Mouse (Mus musculus): ENCODE data around the gene Pdcl.

Pdcl gene

GRCm38 (mm10) chr2:37358633-37359540 lies at the start of gene Pdcl:
Pdcl (minus strand) TSS chr2:37359332.
- peak; percentile 94 for DNase-seq

DNA sequence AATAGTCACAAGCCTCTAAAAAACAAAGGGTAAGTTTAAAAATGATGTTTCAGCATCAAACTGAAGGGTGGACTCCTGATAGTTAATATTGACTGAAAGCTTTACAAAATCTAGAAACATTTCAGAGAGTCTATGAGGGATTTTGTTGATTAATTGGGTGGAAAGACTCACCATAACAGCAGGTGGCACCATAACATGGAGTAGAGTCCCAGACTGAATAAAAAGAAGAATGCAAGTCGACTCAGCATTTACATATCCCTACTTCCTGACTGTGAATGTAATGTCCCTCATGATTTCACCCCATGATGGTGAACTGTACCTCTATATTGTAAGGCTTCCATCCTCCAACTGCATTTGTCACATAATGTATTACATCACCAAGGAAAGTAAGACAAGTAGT lies 36.4 kb upstream of the Pdcl start:
- DNase-seq = no peak

- DNase-seq = no peak
These were observed 23.8 kb upstream of the Pdcl start for GRCm38 (mm10) chr2:37382921-37383320.

DNA sequence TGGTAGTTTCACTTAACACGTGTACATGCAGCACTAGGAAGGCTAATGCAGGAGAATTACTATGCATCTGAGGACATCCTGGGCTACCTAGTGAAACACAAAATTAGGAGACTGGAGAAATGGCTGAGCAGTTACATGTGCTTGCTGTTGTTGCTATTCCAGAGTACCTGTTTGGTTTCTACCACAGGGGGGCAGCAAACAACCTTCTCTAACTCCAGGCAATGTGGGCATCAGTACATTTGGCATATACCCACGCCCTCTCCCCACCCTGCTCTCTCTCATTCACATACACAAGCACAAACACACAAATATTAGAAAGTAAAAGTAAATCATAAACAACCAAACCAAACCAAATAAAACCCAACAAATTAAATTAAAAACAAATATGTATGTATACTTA lies 21.1 kb upstream of the Pdcl start:
- DNase-seq = peak; percentile 64

- DNase-seq = no peak
These were observed 16.9 kb upstream of the Pdcl start for GRCm38 (mm10) chr2:37376018-37376417.

DNA sequence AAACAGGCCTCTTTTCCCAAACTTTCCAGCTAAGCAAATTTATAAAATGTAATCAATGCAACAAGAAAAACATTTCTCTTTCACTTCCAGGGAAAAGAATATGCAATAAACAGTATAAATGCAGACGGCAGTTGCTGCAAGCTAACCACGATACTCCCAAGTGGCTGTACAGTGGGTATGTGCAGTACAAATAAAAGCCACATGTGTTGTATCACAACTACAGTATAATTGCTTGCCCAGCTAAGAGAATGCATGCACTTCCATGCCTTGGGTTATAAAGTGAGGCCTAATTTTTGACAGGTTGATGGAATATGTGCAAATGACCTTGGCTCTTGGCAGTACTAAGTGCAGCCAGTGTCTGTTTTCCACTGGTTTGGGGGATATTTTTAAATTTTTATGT lies 11.5 kb upstream of the Pdcl start:
- DNase-seq = no peak

GRCm38 (mm10) chr2:37359908-37360307 lies 776 bp upstream of the Pdcl start:
- DNase-seq = no peak

DNA sequence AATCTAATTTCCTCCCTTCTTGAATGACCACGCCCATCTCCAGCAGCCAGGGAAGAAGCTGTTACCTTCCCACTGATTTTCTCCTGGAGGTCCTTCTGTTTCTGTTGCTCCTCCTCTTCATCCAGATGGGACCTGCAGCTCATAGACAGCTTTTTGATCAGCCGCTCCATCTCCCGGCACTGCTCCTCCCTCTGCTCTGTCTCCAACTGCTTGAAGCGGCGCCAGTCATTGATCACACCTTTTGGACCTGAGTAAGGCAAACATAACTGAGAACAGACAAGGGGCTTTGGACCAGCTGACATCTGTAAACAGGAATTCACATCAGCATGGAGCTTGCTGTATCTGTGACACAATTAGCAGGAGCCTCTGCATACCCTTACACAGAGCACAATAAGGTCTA lies 3.6 kb downstream of the Pdcl start:
- DNase-seq = no peak

- DNase-seq = peak; percentile 45
These were observed 7.5 kb downstream of the Pdcl start for GRCm38 (mm10) chr2:37351671-37352070.

- DNase-seq = peak; percentile 56
These were observed 20.5 kb downstream of the Pdcl start for GRCm38 (mm10) chr2:37338497-37339187.

GRCm38 (mm10) chr2:37333321-37333720 lies 25.8 kb downstream of the Pdcl start:
- DNase-seq = no peak

- no peak for DNase-seq
These were observed 32.9 kb downstream of the Pdcl start, which contains the start of gene Olfr368 for GRCm38 (mm10) chr2:37326215-37326614. Olfr368 (plus strand) TSS chr2:37326515.
